Mouse (Mus musculus) myocyte (in vitro differentiated cells): Measurements from ENCODE around the gene Mrpl48.

ENCODE experiments used
- CEBPB ChIP-seq: IDR thresholded peaks from 2 replicates; pipeline ENCODE4 v1.6.1; 2011; ENCODE audit warnings: mild to moderate bottlenecking, moderate library complexity; ENCODE audit not compliant: poor library complexity, insufficient read depth, severe bottlenecking
- E2F4 ChIP-seq: IDR thresholded peaks from one replicate; pipeline ENCODE4 v1.6.1; 2011; ENCODE audit warnings: mild to moderate bottlenecking, control low read depth, moderate library complexity; ENCODE audit not compliant: insufficient read depth
- MAX ChIP-seq: IDR thresholded peaks from one replicate; pipeline ENCODE4 v1.6.1; 2011; ENCODE audit warnings: low read depth, mild to moderate bottlenecking, control low read depth
- MYOD1 ChIP-seq, 3 experiments: IDR thresholded peaks; one replicate each; pipeline ENCODE4 v1.6.1; 2011; ENCODE audit warnings: control low read depth in 2 of 3, low read depth in 2 of 3, mild to moderate bottlenecking in 2 of 3, moderate library complexity in 1 of 3; ENCODE audit not compliant: insufficient read length in 2 of 3, control insufficient read depth in 1 of 3
- MYOG ChIP-seq, 3 experiments: IDR thresholded peaks; one replicate each; pipeline ENCODE4 v1.6.1; 2011; ENCODE audit warnings: control low read depth in 2 of 3, low read depth in 2 of 3, mild to moderate bottlenecking in 2 of 3; ENCODE audit not compliant: insufficient read length in 2 of 3, control insufficient read depth in 1 of 3, insufficient read depth in 1 of 3
- POLR2A ChIP-seq: IDR thresholded peaks from one replicate; pipeline ENCODE4 v1.6.1; 2011; ENCODE audit warnings: low read depth, mild to moderate bottlenecking, control low read depth, moderate library complexity; ENCODE audit not compliant: insufficient read length
- POLR2AphosphoS2 ChIP-seq: IDR thresholded peaks from one replicate; pipeline ENCODE4 v1.6.1; 2011; ENCODE audit warnings: low read depth, control low read depth; ENCODE audit not compliant: insufficient read length
- TCF12 ChIP-seq: IDR thresholded peaks from one replicate; pipeline ENCODE4 v1.6.1; 2011; ENCODE audit warnings: mild to moderate bottlenecking, control low read depth; ENCODE audit not compliant: poor library complexity, insufficient read depth, severe bottlenecking
- USF1 ChIP-seq: IDR thresholded peaks from one replicate; pipeline ENCODE4 v1.6.1; 2011; ENCODE audit warnings: low read depth, mild to moderate bottlenecking, control low read depth, moderate library complexity

- TF ChIP-seq POLR2A: no peak
- no peak for TF ChIP-seq MAX
- TF ChIP-seq TCF12: no peak
- TF ChIP-seq POLR2AphosphoS2: no peak
- no peak for TF ChIP-seq E2F4
- no peak for TF ChIP-seq MYOD1 (IDR thresholded peaks at IDR 0.05; ENCODE audit: control insufficient read depth in 1 of 3, insufficient read length in 2 of 3, low read depth in 2 of 3)
- no peak for TF ChIP-seq USF1
- TF ChIP-seq MYOG (IDR thresholded peaks at IDR 0.05; ENCODE audit: control insufficient read depth in 1 of 3, insufficient read depth in 1 of 3, insufficient read length in 2 of 3, low read depth in 2 of 3): no peak
- no peak for TF ChIP-seq CEBPB
Measured at GRCm38 (mm10) chr7:100539516-100539915, 68.6 kb downstream of the Mrpl48 start.
